Mouse (Mus musculus): ENCODE measurements at regions not wholly inside any gene's neighbourhood (a gene's known extent, or its start where the extent isn't known, plus 50 kb on each side); places are given as distances from the start of the nearest gene placed in this dataset.

DNA sequence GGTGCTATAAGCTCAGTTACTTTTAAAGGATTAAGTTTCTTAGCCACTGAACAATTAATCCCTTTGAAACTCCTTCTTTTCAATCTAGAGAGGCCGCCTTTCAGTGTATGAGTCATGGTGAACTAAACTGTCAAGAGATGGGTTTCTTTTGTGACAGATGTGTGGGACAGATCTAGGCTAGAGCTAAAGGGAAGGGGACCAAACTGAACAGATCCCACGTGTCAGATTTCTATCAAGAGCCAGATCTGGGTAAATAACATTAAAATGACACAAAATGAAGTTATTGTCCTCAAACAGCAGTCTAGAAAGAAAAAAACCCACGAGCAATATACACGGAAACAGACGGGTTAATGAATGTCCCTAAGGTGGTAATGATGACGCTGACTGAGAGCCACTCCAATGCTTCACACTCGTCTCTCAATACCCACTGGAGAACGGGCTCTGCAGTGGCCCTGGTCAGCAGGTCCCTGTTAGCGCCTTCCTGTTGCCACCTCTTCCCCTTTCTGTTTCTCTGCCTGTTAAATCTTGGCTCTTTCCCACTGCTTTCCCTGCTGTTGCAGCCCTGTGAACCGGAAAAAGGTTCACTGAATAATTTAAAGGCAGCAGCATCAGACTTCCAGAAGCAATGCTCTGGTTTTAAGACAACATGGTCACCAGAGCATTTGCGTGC is 52.7 kb upstream of the Rab3gap2 start:
- DNase-seq (ENCODE audit: low spot score): no peak

- no peak for DNase-seq (ENCODE audit: low spot score)
These were observed 53.3 kb upstream of the Rab3gap2 start for GRCm38 (mm10) chr1:185150431-185151129.

DNA sequence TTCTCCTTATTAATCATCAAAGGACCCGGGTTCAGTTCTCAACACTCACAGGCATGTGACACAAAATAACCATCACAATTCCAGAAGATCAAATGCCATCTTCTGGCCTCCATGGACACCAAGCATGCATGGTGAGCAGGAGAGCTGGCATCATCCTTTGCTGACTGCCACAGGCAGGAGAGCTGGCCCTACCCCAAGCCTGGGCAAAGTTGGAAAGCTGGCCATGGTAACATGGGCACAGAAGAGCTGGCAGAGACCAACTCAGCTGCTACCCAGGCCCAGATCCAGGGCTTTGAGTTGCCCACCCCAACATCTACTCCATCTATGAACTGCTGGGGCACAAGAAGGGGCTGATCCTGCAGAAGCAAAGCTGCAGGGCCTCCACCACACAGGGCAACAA is 59.1 kb upstream of the Rab3gap2 start:
- DNase-seq (ENCODE audit: low spot score): no peak

DNA sequence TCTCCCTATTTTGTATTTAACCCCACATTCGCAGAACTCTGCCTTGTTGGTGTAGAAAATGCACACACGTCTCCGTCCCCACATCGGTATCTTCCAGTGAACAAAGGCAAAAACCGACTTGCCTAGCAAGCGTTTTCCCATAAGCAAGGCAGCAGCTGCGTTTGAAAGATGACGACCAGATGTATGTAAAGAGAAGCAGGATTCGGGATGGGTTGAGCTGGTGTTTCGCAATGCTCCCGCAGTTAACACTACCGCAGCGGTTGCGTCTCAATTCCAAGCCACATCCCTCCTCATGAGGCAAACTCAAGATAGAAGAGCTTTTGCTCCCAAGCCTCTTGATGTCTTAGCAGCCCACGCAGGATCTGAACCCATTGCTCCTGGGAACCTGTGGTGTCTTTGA is 59.9 kb upstream of the Rab3gap2 start:
- DNase-seq (ENCODE audit: low spot score): no peak

- DNase-seq (ENCODE audit: low spot score): no peak
These were observed 63.6 kb upstream of the Rab3gap2 start for GRCm38 (mm10) chr1:185140317-185140716.

GRCm38 (mm10) chr1:185128209-185128608 is 75.7 kb upstream of the Rab3gap2 start:
- DNase-seq (ENCODE audit: low spot score): no peak

GRCm38 (mm10) chr1:185125737-185126286 is 78.1 kb upstream of the Rab3gap2 start:
- DNase-seq (ENCODE audit: low spot score): peak; percentile 85

GRCm38 (mm10) chr1:185121552-185121951 is 82.4 kb upstream of the Rab3gap2 start:
- DNase-seq (ENCODE audit: low spot score): no peak

DNA sequence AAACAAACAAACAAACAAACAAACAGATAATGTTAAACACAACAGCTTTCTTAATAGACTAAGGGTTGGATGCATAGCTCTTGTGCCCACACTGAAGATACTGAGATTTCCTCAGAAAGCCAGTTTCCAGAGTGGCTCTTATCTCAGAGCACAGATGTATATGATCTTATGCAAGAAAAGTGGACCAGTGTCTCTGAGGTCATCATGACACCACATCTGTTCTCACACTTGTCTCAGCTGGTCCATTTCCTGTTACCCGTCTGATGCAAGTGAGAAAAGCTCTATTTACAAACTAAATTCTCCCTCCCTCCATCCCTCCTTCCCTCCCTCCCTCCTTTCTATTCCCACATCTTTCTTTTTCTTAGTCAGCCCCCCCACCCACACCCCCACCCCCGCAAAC is 83.5 kb upstream of the Rab3gap2 start:
- no peak for DNase-seq (ENCODE audit: low spot score)

DNA sequence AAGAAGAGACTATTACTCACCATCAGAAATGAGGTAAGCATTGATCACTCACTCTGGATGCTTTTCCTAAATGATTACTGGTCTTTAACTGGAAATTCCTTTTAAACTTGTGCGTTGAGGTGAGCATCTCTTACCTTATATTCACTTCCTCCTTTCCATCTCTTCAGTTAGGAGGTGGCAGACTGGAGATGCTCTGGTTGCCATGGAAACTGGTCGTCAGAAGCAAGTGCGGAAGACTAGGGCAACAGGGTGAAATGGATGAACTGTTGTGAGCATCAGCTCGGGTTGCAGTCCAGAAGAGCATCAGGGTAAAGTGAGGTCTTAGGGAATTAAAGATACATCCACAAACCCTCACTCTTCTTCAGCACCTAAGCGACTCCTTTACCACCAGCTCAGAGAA is 86.2 kb upstream of the Rab3gap2 start:
- no peak for DNase-seq (ENCODE audit: low spot score)

DNA sequence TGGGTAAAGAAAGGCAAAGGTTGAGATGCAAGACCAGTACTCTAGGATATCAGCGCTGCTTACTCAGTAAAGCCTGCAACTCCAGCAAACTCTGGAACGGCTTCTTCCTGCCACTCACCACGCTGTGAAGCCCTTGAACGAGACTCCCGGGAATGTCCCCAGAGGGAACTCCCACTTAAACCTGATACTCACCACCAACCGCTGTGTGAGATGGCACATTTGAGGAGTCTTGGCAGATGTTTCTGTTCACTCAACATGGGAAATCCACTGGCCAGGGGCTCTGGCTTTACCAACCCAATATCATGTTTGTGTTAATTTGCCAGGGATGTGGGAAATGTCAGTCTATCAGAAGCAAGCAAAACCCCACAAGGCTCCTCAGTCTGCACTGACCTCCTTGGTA is 90.2 kb upstream of the Rab3gap2 start:
- no peak for DNase-seq (ENCODE audit: low spot score)

DNA sequence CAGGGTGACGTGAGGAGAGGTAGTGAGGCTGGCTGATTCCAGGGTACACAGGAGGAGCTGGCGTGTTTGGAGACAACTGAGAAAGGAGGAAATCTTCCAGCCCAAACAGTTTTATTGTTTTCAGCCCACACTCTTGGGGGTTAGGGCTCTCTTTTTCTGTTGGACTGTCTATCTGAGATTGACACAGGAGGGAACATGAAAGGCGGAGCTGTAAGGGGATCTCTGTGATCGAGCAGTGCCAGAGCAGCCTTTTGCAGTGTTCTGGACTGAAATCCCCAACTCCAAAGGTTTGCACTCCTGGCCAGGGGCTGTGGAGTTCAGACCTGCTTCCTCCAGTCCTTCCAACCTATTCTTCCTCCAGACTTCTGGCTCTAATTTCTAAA is 91.9 kb upstream of the Rab3gap2 start:
- no peak for DNase-seq (ENCODE audit: low spot score)

- no peak for DNase-seq (ENCODE audit: low spot score)
These were observed 92.4 kb upstream of the Rab3gap2 start for GRCm38 (mm10) chr1:185111347-185112016.

GRCm38 (mm10) chr1:185104945-185105884 is 98.7 kb upstream of the Rab3gap2 start:
- DNase-seq (ENCODE audit: low spot score): no peak

DNA sequence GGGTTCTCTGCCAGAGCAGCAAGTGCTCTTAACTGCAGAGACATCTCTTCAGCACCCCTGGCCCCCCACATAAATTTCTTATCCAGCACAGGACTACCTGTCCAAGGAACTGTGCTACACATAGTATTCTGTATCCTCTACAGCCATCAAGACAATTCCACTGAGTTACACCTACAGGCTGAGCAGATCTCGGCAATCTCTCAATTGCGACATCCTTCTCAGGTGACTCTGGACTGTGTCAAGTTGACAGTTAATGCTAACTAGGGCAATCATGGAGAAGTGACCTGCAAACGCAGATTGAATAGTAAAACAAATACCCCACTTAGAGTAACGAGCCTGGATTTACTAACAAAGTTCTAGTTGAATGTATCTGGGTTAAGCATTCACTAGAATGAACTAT is 100.1 kb upstream of the Rab3gap2 start:
- DNase-seq (ENCODE audit: low spot score): no peak

DNA sequence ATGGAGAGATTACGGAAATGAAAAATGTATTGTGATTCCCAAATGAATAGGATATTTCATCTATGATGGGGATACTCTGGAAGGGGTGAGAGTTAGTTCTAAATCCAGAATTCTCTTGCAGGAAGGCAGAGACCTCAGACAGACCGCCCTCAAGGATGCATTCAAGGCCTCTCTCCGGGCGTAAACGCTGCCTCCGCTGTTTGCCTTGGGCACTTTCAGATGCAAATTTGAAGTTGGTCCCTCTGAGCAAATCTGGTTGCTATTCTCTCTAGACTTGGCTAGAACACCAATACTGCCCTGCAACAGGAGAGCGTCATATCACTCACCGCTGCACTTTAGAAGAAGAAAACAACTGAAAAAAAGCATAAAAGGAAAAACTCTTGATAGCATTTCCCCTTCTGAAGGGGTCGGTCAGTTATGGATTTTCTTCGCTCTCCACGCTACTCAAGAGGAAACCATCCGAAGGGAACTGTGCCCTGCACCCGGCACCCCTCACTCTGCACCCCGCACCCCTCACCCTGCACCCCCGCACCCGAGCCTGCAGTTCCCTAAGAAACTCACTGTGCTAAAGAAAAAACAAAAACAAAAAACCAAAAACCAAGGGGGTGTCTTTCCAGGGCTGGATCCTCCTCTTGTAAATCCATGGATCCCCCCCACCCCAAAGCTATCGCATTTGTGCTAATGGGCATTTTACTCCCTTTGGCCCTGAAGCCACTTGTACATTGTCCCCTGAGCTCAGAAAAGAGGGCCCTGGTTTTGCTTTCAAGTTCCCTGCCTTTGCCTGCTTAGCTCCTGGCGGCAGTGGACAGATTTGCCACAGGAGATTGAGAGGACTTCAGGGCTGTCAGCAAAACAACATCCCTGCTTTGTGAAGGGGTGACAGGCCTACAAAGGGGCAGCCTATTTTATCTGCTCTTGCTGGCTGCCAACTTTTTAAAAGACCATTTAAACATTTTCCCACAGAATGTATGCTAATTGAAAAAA is 99.9 kb upstream of the Mark1 start:
- peak; percentile 34 for DNase-seq (ENCODE audit: low spot score)

- DNase-seq (ENCODE audit: low spot score): no peak
These were observed 99.0 kb upstream of the Mark1 start for GRCm38 (mm10) chr1:185098195-185098974.

- DNase-seq (ENCODE audit: low spot score): no peak
These were observed 97.4 kb upstream of the Mark1 start for GRCm38 (mm10) chr1:185096741-185097140.

DNA sequence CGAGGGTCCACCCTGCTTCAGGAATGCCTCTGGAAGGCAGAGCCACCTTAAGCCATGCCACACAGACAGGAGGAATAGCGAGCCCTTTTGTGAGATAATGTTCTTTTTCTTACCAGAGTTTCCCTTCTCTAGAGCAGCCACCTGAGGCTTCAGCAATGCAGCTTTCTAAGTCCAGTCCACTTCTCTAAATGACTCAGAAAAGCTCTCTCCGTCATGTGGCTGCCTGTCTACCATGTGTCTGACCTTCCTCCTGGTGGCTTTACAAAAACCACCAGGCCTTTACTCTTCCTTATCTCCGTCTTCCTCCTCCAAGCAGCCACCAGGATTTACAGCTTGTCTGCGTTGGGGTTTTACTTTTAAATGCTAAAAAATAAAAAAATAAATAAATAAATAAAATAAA is 93.4 kb upstream of the Mark1 start:
- no peak for DNase-seq (ENCODE audit: low spot score)

All from ovary, adult 18-20 months (tissue).